Mouse (Mus musculus): ENCODE measurements around the gene Cntn4. TPM values are rescaled to one million over a fixed set of nuclear protein-coding genes. Genes with fewer than 3 reads are reported as not detected.
A peak's percentile ranks its signal among the peaks of the same experiment; 100 is the strongest.

Cntn4 gene
- polyA plus RNA-seq, 2 experiments from 2014 or later: not detected

DNA sequence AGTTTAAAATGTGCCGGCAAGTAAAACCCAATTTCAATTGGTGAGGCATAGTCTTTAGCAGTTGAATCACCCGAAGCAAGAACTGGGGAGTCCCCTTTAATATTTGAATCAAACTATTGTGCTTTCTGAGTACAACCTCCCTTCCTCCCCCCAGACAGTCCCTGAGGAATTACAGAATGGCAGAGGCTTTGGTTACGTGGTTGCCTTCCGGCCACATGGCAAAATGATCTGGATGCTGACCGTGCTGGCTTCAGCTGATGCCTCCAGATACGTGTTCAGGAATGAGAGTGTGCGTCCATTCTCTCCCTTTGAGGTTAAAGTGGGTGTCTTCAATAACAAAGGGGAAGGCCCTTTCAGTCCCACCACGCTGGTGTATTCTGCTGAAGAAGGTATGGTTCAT is 998.1 kb downstream of the Cntn4 start:
- ATAC-seq: no peak

DNA sequence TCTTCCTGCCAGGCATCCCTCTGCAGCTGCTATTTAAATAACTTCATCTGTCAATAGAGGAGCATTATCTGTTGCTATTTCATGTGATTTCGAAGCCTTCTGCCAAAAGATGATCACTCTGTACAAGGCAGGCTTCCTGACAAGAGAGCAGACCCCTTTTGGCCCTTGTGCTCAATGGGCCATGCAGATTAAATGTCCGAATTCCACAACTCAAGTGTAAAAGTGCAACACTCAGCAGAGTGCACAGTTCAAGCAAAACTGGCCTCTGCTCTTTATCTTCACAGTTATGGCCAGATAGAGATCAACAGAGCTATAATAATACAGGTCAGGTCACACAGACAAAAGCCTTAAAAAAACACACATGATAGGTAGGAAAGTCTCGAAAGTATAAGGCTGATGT is 1024.5 kb downstream of the Cntn4 start:
- no peak for ATAC-seq

DNA sequence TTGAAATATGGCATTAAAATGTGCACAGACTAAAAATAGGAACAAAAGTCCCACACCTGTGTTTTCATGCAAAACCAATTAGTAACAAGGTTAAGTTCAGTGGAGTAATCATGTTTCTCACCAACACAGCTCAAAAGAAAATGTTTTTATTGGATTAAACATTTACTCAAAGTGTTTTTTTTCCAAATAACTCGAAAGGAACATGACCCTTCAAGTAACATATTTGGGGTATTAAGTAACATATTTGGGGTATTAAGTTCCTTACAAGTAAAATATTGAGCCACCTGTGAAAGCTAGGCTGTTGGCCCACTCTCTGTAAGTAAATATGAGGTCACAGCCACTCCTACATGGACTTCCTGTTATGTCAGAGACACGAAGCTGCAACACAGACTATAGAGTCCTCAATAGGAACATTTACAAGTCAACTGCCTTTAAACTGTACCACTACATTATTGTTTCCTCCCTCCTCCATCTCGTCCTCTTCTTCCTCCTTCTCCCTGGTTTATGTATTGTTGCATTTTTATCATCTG is 1028.1 kb downstream of the Cntn4 start:
- no peak for ATAC-seq

DNA sequence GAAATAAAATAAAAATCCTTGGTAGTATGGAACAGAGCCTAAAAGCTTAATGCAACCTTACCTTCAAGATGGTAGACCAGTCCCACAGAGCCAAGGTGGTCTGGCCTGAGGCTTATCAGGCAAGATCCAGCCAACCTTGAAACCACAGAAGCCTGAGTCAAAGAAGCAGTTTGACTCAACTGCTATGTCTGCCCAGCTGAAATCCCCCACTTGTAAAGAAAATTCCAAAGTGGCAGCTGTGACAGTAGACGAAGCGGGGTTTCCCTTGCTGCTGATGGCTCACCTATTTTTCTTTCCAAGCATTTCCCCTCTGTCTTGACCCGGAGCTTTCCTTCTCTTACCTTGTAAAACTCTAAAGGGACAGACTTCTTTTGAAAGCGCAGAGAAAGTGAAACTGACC is 1048.2 kb downstream of the Cntn4 start:
- no peak for ATAC-seq

DNA sequence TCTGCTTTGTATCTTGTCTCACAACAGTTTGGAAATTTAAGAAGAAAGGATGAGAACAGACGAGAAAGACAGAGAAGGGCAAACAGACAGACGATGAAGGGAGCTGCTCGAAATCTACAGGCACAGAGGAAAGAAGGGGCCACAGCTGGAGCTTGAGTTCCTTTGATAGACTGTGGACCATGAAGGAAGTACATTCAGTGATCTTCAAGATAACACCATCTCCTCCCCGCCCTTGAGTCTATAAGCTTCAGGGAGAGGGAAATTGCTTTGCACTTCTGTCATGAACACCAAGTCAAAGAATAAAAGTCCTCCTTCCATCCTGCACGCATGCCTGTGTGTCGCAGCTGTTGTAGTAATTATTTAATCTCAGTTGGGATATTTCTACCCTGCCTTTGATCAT is 1048.6 kb downstream of the Cntn4 start:
- ATAC-seq: peak; percentile 40

DNA sequence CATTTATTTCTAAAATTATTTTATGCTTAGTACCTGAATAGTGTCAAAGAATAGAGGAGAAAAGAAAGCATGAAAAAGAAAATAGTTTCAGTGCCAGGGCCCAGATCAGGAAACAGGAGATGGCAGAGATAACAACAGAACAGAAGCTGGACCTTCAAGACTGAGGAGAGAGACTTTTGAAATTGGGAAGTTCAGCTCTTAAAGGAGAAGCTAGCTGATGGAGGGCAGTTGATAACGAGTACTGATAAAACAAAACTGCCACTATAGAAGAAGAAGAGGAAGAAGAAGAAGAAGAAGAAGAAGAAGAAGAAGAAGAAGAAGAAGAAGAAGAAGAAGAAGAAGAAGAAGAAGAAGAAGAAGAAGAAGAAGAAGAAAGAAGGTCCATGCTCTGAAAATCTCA is 1050.2 kb downstream of the Cntn4 start:
- no peak for ATAC-seq

DNA sequence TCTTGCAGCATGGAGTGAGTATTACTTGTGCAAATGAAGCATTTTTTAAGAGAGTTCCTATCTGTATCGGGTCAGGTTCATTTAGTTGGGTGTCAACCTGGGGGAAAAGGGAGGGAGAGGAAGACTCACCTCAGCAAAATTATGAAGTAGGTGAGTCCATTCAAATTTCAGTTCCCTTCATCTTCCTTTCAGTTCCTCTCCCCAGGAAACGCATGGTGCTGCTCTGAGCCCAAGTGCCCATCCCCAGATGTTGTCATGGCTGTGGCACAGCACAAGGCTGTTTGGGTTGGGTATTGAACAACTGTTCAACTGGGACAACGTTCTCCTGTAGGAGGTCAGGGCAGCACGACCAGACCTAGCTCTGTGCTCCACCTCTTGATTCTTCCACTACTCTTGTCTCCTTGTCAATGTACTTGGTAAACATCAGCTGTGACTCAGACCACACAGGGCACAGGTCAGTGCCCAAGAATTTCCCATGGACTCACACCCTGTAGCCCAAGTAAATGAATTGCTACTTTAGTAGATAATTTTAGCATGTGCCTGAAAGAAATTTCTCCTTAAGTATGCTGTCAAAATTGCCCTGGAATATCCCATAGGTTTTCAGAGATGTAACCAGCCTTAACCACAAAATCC is 1052.3 kb downstream of the Cntn4 start:
- no peak for ATAC-seq

DNA sequence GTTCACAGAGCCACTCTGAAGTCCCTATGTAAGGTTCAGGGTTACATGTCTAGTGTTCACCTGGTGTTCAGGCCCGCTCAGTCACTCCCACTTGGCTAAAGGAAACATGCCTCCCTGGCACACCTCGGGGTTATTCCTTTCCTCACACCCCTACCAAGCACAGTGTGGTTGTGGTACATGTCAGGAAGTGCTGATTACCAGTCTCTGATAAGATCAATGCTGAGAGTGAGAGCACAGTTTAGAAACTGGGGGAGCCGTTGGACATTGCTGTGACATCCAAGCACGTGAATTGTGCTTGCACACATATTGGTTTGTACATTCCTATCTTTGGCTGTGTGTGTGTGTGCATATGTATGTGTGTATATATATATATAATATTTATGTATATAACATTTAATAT is 1055.1 kb downstream of the Cntn4 start:
- ATAC-seq: no peak

DNA sequence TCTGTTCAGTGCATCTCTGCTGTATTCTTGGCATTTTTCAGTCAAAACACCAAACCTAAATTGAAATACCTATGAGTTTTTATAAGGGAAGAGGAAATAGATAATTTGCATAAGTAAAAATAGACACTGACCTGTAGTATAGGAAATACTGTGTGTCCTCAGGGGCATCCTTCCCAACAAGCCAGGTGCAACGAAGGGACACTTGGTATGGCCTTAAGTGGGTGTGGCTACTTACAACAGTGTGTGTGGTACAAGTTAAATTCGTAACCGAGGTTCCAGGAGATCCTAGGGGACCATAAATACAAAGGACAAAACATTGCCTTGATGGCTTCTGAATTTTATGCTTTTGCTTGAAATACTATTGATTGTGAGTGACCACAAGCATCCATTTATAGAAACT is 1060.8 kb downstream of the Cntn4 start:
- ATAC-seq: no peak

DNA sequence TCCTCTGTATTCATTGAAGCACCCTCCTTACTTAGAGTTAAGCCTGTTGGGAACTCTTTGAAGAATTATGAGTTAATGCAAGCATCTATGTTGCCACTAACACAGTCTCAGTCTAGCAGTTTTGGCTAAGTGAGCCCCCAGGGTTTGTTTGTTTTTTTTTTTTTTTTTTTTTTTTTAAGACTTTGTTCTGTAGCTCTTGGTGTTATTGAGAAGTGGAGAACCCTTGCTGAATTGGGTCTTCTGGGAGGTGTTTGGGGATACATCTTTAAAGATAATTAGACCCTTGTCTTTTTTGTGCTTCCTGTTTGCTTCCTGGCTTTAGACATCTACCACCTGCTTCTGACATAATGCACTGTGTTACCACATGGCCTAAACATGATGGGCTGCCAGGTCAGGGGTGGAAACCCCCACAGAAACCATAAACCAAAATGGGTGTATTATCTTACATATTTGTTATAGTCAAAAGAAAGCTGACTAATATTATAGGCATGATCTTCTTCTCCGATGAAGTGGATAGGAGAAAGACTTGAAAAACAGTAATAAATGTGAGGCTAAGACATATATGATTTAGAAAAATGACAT is 1062.9 kb downstream of the Cntn4 start:
- ATAC-seq: no peak

DNA sequence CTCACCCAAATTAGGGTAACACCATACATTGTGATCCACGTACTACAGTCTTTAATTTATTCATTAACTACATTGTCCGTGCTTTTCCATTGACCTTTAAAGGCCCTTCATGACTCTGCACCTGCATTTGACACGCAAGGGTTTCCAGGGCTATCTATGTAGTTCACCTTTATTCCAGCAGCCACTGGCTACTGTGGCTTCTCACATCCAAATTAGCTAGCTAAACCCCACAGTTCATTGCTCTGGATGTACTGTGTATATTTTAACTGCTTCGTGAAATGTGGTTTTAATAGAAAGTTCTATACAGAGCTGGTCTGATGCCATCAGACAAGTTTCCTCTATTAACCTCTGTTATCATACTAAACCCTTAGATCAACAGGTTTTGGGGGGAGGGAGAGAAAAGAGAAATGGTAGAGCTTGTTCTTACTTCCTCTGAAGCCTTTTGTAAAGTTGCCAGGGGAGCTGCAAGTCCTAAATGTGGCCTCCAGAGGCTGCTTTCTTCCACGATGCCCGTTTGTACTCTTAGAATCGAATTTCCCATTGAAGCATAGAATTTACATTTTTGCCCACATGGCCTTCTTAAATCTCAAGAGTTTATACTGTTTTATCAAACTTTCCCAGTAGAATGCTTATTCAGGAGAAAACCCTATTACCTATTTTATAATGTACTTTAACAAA is 1066.2 kb downstream of the Cntn4 start:
- ATAC-seq: no peak

DNA sequence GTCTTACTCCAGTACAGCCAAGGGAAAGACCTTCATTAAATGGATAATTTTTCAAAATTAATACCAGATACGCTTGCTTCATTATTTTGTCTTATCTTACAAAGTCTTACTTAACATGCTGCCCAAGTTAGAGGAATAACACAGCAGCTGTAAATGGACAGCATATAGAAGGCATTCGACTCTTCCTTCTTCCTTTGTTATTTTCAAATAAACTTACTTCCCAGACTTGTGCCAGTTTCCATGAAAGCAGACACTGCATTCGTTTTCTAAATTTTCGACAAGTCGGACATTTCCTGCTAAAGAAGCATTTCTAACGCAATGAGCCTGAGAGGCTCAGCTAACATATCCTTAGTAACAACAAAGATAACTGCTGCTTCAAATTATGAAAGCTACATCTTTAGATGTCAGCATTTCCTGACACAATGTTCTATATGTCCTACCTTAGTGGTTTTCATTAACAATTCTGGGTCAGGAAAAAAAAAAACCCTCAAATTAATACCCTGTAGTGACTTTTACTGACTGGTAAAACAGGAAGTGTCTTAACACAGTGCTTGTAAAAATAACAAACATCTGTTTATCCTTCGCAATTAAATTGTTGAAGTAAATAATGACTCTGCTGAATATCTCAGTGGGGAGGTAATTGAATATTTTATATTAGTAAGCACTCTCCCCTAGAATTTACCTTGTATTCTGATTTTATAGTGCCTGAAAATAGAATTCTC is 1068.4 kb downstream of the Cntn4 start:
- ATAC-seq: no peak

DNA sequence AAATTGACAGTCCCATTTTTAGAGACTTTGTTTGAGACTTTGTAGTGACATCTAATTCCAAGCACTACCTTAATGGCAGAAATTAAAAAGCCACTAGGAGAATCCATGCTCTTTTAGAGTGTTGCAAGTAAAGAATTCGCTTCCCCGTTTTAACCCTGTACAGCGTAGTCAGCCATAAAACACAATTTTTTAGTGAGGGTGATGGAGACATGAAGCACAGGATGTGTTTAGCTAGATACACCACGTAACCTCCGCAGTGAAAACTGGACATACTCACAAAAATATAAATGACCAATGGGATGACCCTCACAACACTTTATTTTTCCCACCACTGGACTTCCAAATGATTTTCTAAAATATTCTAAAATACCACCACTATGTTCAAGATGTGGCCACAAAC is 1069.8 kb downstream of the Cntn4 start:
- ATAC-seq: no peak

DNA sequence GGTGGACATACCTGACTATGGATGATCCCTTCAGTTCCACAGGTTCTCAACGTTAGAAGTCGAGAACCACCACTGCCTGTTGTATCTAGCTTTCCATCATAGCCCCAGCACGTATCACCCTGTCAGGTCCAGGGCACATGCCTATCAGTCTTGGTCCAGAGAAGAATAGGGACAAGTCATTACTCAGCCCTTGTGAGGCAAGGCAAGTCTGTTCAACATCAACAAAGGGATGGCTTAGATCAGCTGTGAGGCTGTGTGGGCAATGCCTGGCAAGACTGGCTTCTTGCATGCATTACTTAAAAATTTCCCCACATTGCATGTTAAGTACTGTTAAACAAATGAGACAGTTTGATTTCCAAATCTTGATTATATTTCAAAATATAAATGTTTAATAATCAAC is 1070.3 kb downstream of the Cntn4 start:
- ATAC-seq: no peak

Data from activated CD4-positive, CD25-positive, alpha-beta regulatory T cell, adult 4 months (primary cell).